Mouse (Mus musculus) spleen, postnatal 10 days (tissue): ENCODE measurements around the gene 1700012B07Rik.

ENCODE experiments used
- DNase-seq, 2 experiments: peaks; one replicate each; pipeline ENCODE4 v3.0.0; 2021 to 2022; ENCODE audit warnings: low spot score in 2 of 2

The 1700012B07Rik gene

GRCm38 (mm10) chr11:109751636-109752603 lies 75.9 kb downstream of the 1700012B07Rik start:
- no peak for DNase-seq

GRCm38 (mm10) chr11:109745210-109745609 lies 82.6 kb downstream of the 1700012B07Rik start:
- no peak for DNase-seq

GRCm38 (mm10) chr11:109737967-109738366 lies 89.9 kb downstream of the 1700012B07Rik start:
- no peak for DNase-seq
